Mouse (Mus musculus): ENCODE measurements at regions not wholly inside any gene's neighbourhood (a gene's known extent, or its start where the extent isn't known, plus 50 kb on each side); places are given as distances from the start of the nearest gene placed in this dataset.

DNA sequence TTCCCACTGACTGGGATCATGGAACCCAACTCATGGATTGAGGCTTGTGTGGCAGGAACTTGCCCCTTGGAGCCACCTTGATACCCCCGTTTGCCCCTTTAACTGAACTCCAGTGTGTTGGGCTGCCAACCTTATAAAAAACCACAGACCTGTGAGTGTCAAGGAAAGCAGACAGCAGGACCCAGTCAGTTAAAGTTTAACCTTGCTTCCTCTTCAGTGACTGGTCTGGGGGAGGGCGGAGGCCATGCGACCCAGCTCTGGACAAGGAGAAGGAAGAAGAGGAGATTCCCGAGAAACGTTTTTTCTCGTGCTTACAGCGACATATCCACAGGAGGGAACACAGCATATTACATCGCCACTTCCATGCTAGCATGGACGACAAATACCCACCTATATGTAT lies 281.9 kb upstream of the Zfp64 start:
- H3K27me3 ChIP-seq (ENCODE audit: control insufficient read depth in 1 of 2, insufficient read depth in 2 of 2, low read length in 2 of 2), result no peaks in the 10 kb centered on the region
- H3K9me3 ChIP-seq (replicated peaks; ENCODE audit: insufficient read depth, low read length), result no peaks in the 10 kb centered on the region

DNA sequence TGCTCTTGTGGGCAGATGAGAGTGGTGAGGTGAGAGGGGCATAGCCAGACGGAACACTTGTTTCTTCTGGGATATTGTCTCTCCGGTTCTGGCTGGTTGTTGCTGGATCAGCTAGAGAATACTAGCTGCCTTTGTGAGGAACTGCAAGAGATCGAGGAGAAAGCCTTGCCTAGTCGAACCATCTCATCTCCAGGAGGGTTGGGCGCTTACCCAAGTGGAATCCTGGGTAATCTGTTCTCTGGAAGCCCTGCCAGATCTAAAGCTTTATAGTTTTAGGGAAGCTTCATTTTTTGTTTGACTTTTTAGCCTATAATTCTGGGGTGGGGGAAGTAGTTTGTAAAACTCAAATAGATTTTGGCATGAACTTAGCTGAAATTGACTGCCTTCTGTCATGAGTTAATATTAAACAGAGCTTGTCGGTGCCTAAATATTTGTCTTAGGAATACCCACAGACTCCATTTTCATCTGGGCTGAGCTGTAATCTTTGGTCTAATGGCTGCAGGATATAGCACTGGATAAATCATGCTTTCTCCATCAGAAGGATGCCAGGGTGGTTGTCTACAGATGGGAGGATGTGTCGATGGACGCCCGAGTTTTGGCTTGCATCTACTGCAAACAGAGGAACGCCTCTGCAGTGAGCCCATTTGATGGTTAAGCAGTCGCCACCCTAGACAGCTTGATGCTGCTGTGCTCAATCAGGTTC lies 279.1 kb upstream of the Zfp64 start:
- no peaks in the 10 kb centered on the region for H3K9me3 ChIP-seq (replicated peaks; ENCODE audit: insufficient read depth, low read length)
- H3K27me3 ChIP-seq (ENCODE audit: control insufficient read depth in 1 of 2, insufficient read depth in 2 of 2, low read length in 2 of 2), result no peaks in the 10 kb centered on the region
- H3K79me2 ChIP-seq (ENCODE audit: control insufficient read depth, insufficient read depth, low read length, poor library complexity), result no peaks in the 10 kb centered on the region
- H3K27ac ChIP-seq (ENCODE audit: control insufficient read depth, low read depth, low read length), result no peak overlapping the region
- H3K4me1 ChIP-seq (ENCODE audit: control insufficient read depth in 1 of 2, insufficient read depth in 2 of 2, low read length in 2 of 2), result no peaks in the 10 kb centered on the region
- no peak overlapping the region for H3K4me3 ChIP-seq (ENCODE audit: control insufficient read depth in 1 of 2, insufficient read depth in 1 of 2, low read depth in 2 of 2, low read length in 2 of 2)
- no peak overlapping the region for H3K9ac ChIP-seq (ENCODE audit: control insufficient read depth, low read depth, low read length, poor library complexity, severe bottlenecking)
- TF ChIP-seq MAX (IDR thresholded peaks at IDR 0.05; ENCODE audit: low read length), result no peak
- TF ChIP-seq GATA1 (IDR thresholded peaks at IDR 0.05; ENCODE audit: low read depth, low read length), result no peak
- TF ChIP-seq HCFC1 (IDR thresholded peaks at IDR 0.05; ENCODE audit: low read depth, low read length), result no peak
- no peaks in the 10 kb centered on the region for H3K36me3 ChIP-seq (ENCODE audit: control insufficient read depth in 1 of 2, insufficient read depth in 2 of 2, low read length in 2 of 2)
- no peak for DNase-seq (ENCODE audit: low read depth, low spot score)

More for the DNA sequence above, 281.9 kb upstream of the Zfp64 start:
- TF ChIP-seq EP300 (IDR thresholded peaks at IDR 0.05; ENCODE audit: low read depth in 1 of 2, low read length in 2 of 2) (no peak), MAZ (IDR thresholded peaks at IDR 0.05; ENCODE audit: low read depth, low read length) (no peak), E2F4 (IDR thresholded peaks at IDR 0.05; ENCODE audit: borderline replicate concordance, low read depth, low read length) (no peak), BHLHE40 (IDR thresholded peaks at IDR 0.05; ENCODE audit: borderline replicate concordance, low read depth, low read length) (no peak)
- Histone ChIP-seq H3K36me3 (ENCODE audit: control insufficient read depth in 1 of 2, insufficient read depth in 2 of 2, low read length in 2 of 2) (no peaks in the 10 kb centered on the region), H3K4me3 (ENCODE audit: control insufficient read depth in 1 of 2, insufficient read depth in 1 of 2, low read depth in 2 of 2, low read length in 2 of 2) (no peak overlapping the region), H3K27ac (ENCODE audit: control insufficient read depth, low read depth, low read length) (no peak overlapping the region), H3K79me2 (ENCODE audit: control insufficient read depth, insufficient read depth, low read length, poor library complexity) (no peaks in the 10 kb centered on the region), H3K4me1 (ENCODE audit: control insufficient read depth in 1 of 2, insufficient read depth in 2 of 2, low read length in 2 of 2) (no peaks in the 10 kb centered on the region), H3K9ac (ENCODE audit: control insufficient read depth, low read depth, low read length, poor library complexity, severe bottlenecking) (no peak overlapping the region)
- no peak for DNase-seq (ENCODE audit: low read depth, low spot score)

DNA sequence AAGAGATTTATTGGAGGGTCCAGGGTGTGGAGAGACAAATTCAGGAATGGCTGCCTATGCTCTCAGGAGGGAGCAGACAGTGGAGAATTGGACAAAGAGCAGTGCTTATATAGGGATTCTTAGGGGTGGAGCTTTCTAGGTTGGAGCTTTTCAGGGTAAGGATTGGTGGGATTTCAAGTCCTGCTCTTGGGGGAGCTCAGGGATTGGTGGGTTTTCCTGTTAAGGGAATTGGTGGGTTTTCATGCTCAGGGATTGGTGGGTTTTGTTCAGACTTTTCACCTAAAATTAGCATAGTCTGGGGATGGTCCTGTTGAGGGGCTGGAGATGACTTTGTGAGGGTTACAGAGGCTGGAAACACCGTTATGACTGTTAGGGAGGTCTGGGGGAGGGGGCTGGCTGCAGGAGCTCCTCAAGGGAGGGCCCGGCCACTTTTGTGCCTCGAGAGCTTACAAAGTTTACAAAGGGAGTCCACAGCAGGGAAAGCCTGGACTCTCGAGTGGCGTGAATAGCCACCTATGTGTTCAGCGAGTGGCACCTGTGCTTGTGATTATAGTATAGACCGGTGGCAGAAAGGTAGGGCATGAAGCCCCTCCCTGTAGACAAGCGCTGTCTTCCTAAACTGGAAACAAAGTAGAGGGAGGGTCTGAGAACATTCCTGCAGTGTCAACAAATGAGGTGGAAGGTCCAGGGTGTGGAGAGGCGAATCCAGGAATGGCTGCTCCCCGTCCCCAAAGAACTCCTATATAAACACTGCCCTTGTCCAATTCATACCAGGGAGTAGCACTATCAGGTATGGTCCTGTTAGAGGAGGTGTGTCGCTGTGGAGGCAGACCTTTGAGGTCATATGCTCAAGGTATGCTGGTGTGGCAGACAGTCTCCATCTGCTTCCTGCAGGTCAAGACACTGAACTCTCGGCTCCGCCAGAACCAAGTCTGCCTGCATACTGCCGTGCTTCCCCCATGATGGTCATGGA lies 278.1 kb upstream of the Zfp64 start:
- no peak overlapping the region for H3K9ac ChIP-seq (ENCODE audit: control insufficient read depth, low read depth, low read length, poor library complexity, severe bottlenecking)
- no peaks in the 10 kb centered on the region for H3K27me3 ChIP-seq (ENCODE audit: control insufficient read depth in 1 of 2, insufficient read depth in 2 of 2, low read length in 2 of 2)

More for the DNA sequence above, 278.1 kb upstream of the Zfp64 start:
- H3K27ac ChIP-seq (ENCODE audit: control insufficient read depth, low read depth, low read length), result no peak overlapping the region
- no peak for DNase-seq (ENCODE audit: low read depth, low spot score)
- no peaks in the 10 kb centered on the region for H3K79me2 ChIP-seq (ENCODE audit: control insufficient read depth, insufficient read depth, low read length, poor library complexity)
- no peak overlapping the region for H3K4me3 ChIP-seq (ENCODE audit: control insufficient read depth in 1 of 2, insufficient read depth in 1 of 2, low read depth in 2 of 2, low read length in 2 of 2)
- H3K4me1 ChIP-seq (ENCODE audit: control insufficient read depth in 1 of 2, insufficient read depth in 2 of 2, low read length in 2 of 2), result no peaks in the 10 kb centered on the region
- H3K9me3 ChIP-seq (replicated peaks; ENCODE audit: insufficient read depth, low read length), result no peaks in the 10 kb centered on the region
- H3K36me3 ChIP-seq (ENCODE audit: control insufficient read depth in 1 of 2, insufficient read depth in 2 of 2, low read length in 2 of 2), result no peaks in the 10 kb centered on the region
- no peak for TF ChIP-seq MXI1 (IDR thresholded peaks at IDR 0.05; ENCODE audit: low read depth, low read length)
- no peak for TF ChIP-seq GABPA (IDR thresholded peaks at IDR 0.05; ENCODE audit: low read depth, low read length)
- TF ChIP-seq JUND (IDR thresholded peaks at IDR 0.05; ENCODE audit: low read depth, low read length), result no peak
- no peak for TF ChIP-seq RCOR1 (IDR thresholded peaks at IDR 0.05; ENCODE audit: low read depth, low read length)
- TF ChIP-seq TCF12 (IDR thresholded peaks at IDR 0.05; ENCODE audit: low read depth, low read length), result no peak
- TF ChIP-seq BHLHE40 (IDR thresholded peaks at IDR 0.05; ENCODE audit: borderline replicate concordance, low read depth, low read length), result no peak

Data from MEL (cell line).